Mouse (Mus musculus): ENCODE measurements at regions not wholly inside any gene's neighbourhood (a gene's known extent, or its start where the extent isn't known, plus 50 kb on each side); places are given as distances from the start of the nearest gene placed in this dataset.

DNA sequence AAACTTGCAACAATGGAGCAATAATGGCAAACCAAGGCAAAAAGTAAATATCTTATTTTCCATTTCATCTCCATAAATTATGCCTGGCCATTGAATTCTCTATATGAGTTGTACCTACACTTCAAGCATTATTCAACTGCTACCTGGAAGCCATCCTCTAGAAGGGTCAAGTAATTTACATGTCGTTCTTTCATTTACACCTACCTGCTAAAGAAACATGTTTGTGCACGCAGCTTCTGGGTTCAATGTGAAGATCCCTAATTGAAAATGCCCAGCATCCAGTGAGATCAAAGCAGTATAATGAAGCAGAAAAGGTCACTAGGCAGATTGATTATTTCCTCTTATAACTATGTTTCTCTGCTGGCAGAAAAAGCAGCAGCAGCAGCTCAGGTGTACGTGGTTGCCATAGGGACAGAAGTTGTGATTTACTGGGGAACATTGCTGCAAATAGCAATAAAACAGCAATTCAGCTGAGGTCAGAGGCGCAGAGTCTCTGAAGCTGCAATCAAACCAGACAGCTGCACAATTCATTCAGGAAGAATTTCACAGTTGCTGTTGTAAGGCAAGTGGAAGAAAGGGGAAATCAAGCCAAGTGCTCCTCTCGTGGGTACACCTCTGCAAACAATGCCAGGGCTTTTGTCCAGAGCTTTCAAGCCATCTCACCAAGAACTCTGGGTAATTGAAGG is 386.1 kb downstream of the Gm21750 start:
- TF ChIP-seq CTCF (IDR thresholded peaks at IDR 0.05; ENCODE audit: borderline replicate concordance, insufficient read depth, low read length), result no peak
- TF ChIP-seq POLR2A (IDR thresholded peaks at IDR 0.05; ENCODE audit: low read depth, low read length), result no peak

All from embryonic fibroblast, embryonic 13.5 days (primary cell).